Mouse (Mus musculus) cortical plate, adult 2 months (tissue): Measurements from ENCODE around the gene Fer.

ENCODE experiments used
- CTCF ChIP-seq: fragments of 200-500 bp; IDR thresholded peaks from 2 replicates; pipeline ENCODE4 v1.5.1; 2011; ENCODE audit warnings: mild to moderate bottlenecking, control low read depth, low read length; ENCODE audit not compliant: insufficient read depth; ENCODE audit errors: extremely low read depth
- POLR2A ChIP-seq: fragments of 200-500 bp; IDR thresholded peaks from 2 replicates; pipeline ENCODE4 v1.6.1; 2011; ENCODE audit warnings: mild to moderate bottlenecking, low read length, control low read depth; ENCODE audit not compliant: insufficient read depth; ENCODE audit errors: extremely low read depth

- TF ChIP-seq CTCF (no peak), POLR2A (no peak)
These were observed 269.3 kb downstream of the Fer start for GRCm38 (mm10) chr17:64132183-64132582.
